Mouse (Mus musculus) intestine, postnatal 0 days (tissue): ENCODE measurements around the gene Tenm3. TPM values are rescaled to one million over a fixed set of nuclear protein-coding genes. Genes with fewer than 3 reads are reported as not detected.

ENCODE experiments used
- ATAC-seq: fragments of 200-750 bp; cut with Nextera tagmentation; 2 replicates; pipeline ENCODE4 v1.8.0; 2017; ENCODE audit warnings: mild to moderate bottlenecking, moderate TSS enrichment, moderate library complexity
- H3K27ac ChIP-seq: fragments of 300-500 bp; sonication (generic); 2 replicates; pipeline ENCODE4 v1.5.1; 2014; ENCODE audit warnings: mild to moderate bottlenecking, low read depth, low read length, moderate library complexity
- H3K27me3 ChIP-seq: fragments of 300-500 bp; sonication (generic); replicated peaks from 2 replicates; pipeline ENCODE4 v1.6.1; 2014; ENCODE audit warnings: low read length, mixed read lengths; ENCODE audit not compliant: control insufficient read depth, insufficient read depth
- H3K36me3 ChIP-seq: fragments of 300-500 bp; sonication (generic); 2 replicates; pipeline ENCODE4 v1.6.1; 2014; ENCODE audit warnings: mild to moderate bottlenecking, moderate library complexity; ENCODE audit not compliant: control insufficient read depth, insufficient read depth
- H3K4me1 ChIP-seq: fragments of 300-500 bp; sonication (generic); replicated peaks from 2 replicates; pipeline ENCODE4 v1.6.1; 2014; ENCODE audit warnings: antibody characterized with exemption, low read length, mixed read lengths; ENCODE audit not compliant: control insufficient read depth, insufficient read depth
- H3K4me2 ChIP-seq: fragments of 300-500 bp; sonication (generic); replicated peaks from 2 replicates; pipeline ENCODE4 v1.6.1; 2014; ENCODE audit warnings: low read depth, mild to moderate bottlenecking, moderate library complexity
- H3K4me3 ChIP-seq: fragments of 300-500 bp; sonication (generic); 2 replicates; pipeline ENCODE4 v1.5.1; 2014; ENCODE audit warnings: low read depth, low read length
- H3K9ac ChIP-seq: fragments of 300-500 bp; sonication (generic); 2 replicates; pipeline ENCODE4 v1.6.1; 2014; ENCODE audit warnings: mild to moderate bottlenecking, low read depth, low read length
- H3K9me3 ChIP-seq: fragments of 300-500 bp; sonication (generic); 2 replicates; pipeline ENCODE4 v1.6.1; 2016; ENCODE audit warnings: mixed run types; ENCODE audit not compliant: control insufficient read depth
- CTCF ChIP-seq: sonication (generic); IDR thresholded peaks from 2 replicates; pipeline ENCODE4 v1.5.1; 2016; ENCODE audit warnings: low read depth, mild to moderate bottlenecking, control low read depth, antibody characterized with exemption, moderate library complexity
- WGBS: fragments of 180-500 bp; shearing (Covaris S2); extraction: QIAGEN DNeasy Blood & Tissue Kit; methylation state at CpG from one replicate; pipeline ENCODE4 v1.1.7; 2014; 5-methylcytosine and 5-hydroxymethylcytosine counted together
- polyA plus RNA-seq: library from polyadenylated mRNA; unstranded; fragments of >200 nt; fragmentation: Nextera tagmentation; extraction: Ambion mirVana; gene quantifications from 2 replicates; pipeline ENCODE4 v1.2.1, GENCODE M21; 2015

Tenm3 gene
- polyA plus RNA-seq, 1 experiment from 2014 or later: 5.3 TPM

- H3K9me3 ChIP-seq: no peaks in the 10 kb centered on the region
- no peaks in the 10 kb centered on the region for H3K36me3 ChIP-seq
- H3K27ac ChIP-seq: no peak overlapping the region
- H3K4me2 ChIP-seq: no peak overlapping the region
- H3K4me3 ChIP-seq: no peak overlapping the region
- WGBS: 81% methylated on average over 8 of the region's 8 CpGs
- no peaks in the 10 kb centered on the region for H3K4me1 ChIP-seq
- no peak for TF ChIP-seq CTCF
- H3K9ac ChIP-seq: no peak overlapping the region
- ATAC-seq: no peak
- H3K27me3 ChIP-seq: no peaks in the 10 kb centered on the region
These were observed 6.7 kb upstream of the Tenm3 start for GRCm38 (mm10) chr8:48850223-48851010.

GRCm38 (mm10) chr8:48849091-48849616 lies 5.4 kb upstream of the Tenm3 start:
- Histone ChIP-seq H3K27ac (peak overlapping the region; percentile 55; the same call in 1 of the 2 replicates), H3K9ac (no peak overlapping the region), H3K36me3 (no peaks in the 10 kb centered on the region), H3K4me3 (no peak overlapping the region), H3K9me3 (no peaks in the 10 kb centered on the region), H3K27me3 (no peaks in the 10 kb centered on the region), H3K4me2 (peak overlapping the region; percentile 17; the same call in 1 of the 2 replicates), H3K4me1 (no peaks in the 10 kb centered on the region)
- no peak for TF ChIP-seq CTCF
- 31% methylated on average over 6 of the region's 6 CpGs for WGBS
- peak; percentile 82 for ATAC-seq

- Histone ChIP-seq H3K27ac (no peak overlapping the region), H3K9me3 (no peaks in the 10 kb centered on the region), H3K9ac (no peak overlapping the region), H3K36me3 (no peaks in the 10 kb centered on the region), H3K4me3 (peak overlapping the region; percentile 88; the same call in 1 of the 2 replicates), H3K4me1 (no peaks in the 10 kb centered on the region), H3K4me2 (peak overlapping the region; percentile 92), H3K27me3 (no peaks in the 10 kb centered on the region)
- WGBS: 33% methylated on average over 12 of the region's 12 CpGs
- no peak for ATAC-seq
- TF ChIP-seq CTCF: no peak
These were observed 1.2 kb upstream of the Tenm3 start for GRCm38 (mm10) chr8:48844961-48845360.

- no peaks in the 10 kb centered on the region for H3K9me3 ChIP-seq
- H3K9ac ChIP-seq: peak overlapping the region; percentile 43; the same call in 1 of the 2 replicates
- H3K4me1 ChIP-seq: no peaks in the 10 kb centered on the region
- H3K4me2 ChIP-seq: peak overlapping the region; percentile 92
- no peak overlapping the region for H3K27ac ChIP-seq
- no peaks in the 10 kb centered on the region for H3K27me3 ChIP-seq
- ATAC-seq: peak; percentile 15; the same call in 1 of the 2 replicates
- peak overlapping the region; percentile 88 for H3K4me3 ChIP-seq
- no peak for TF ChIP-seq CTCF
- WGBS: 5% methylated on average over 14 of the region's 14 CpGs
- H3K36me3 ChIP-seq: no peaks in the 10 kb centered on the region
These were observed 687 bp upstream of the Tenm3 start for GRCm38 (mm10) chr8:48844370-48844905.

- Histone ChIP-seq H3K4me1 (no peaks in the 10 kb centered on the region), H3K27me3 (no peaks in the 10 kb centered on the region), H3K9me3 (no peaks in the 10 kb centered on the region), H3K9ac (peak overlapping the region; percentile 72), H3K27ac (peak overlapping the region; percentile 74), H3K4me3 (peak overlapping the region; percentile 88), H3K36me3 (no peaks in the 10 kb centered on the region), H3K4me2 (peak overlapping the region; percentile 92)
- 0 out of 2 replicates have a peak, but pooled peaks have one; percentile 21 for TF ChIP-seq CTCF
- peak; percentile 60 for ATAC-seq
- under 1% methylated on average over 71 of the region's 93 CpGs for WGBS
These were observed 490 bp downstream of the Tenm3 start for GRCm38 (mm10) chr8:48842991-48843930.
